Mouse (Mus musculus) lung, embryonic 14.5 days (tissue): ENCODE measurements around the gene Plekhb1. TPM values are rescaled to one million over a fixed set of nuclear protein-coding genes. Genes with fewer than 3 reads are reported as not detected.

ENCODE experiments used
- ATAC-seq: fragments of 200-750 bp; cut with Nextera tagmentation; 2 replicates; pipeline ENCODE4 v1.8.0; 2017; ENCODE audit warnings: mild to moderate bottlenecking, moderate TSS enrichment, moderate library complexity; ENCODE audit not compliant: insufficient read depth
- DNase-seq: peaks from one replicate; pipeline ENCODE4 v3.0.0-alpha.2; 2015
- H3K27ac ChIP-seq: fragments of 300-500 bp; sonication (generic); 2 replicates; pipeline ENCODE4 v1.5.1; 2014; ENCODE audit warnings: low read depth, mild to moderate bottlenecking, moderate library complexity
- H3K27me3 ChIP-seq: fragments of 300-500 bp; sonication (generic); 2 replicates; pipeline ENCODE4 v1.6.1; 2014; ENCODE audit warnings: low read length, control low read depth; ENCODE audit not compliant: insufficient read depth
- H3K36me3 ChIP-seq: fragments of 300-500 bp; sonication (generic); 2 replicates; pipeline ENCODE4 v1.6.1; 2014; ENCODE audit warnings: control low read depth; ENCODE audit not compliant: insufficient read depth
- H3K4me1 ChIP-seq: fragments of 300-500 bp; sonication (generic); 2 replicates; pipeline ENCODE4 v1.6.1; 2014; ENCODE audit warnings: antibody characterized with exemption, control low read depth; ENCODE audit not compliant: insufficient read depth
- H3K4me2 ChIP-seq: fragments of 300-500 bp; sonication (generic); 2 replicates; pipeline ENCODE4 v1.6.1; 2014; ENCODE audit warnings: mild to moderate bottlenecking
- H3K4me3 ChIP-seq: fragments of 300-500 bp; sonication (generic); 2 replicates; pipeline ENCODE4 v1.5.1; 2014; ENCODE audit warnings: low read depth, low read length
- H3K9ac ChIP-seq: fragments of 300-500 bp; sonication (generic); 2 replicates; pipeline ENCODE4 v1.6.1; 2014
- H3K9me3 ChIP-seq: fragments of 300-500 bp; sonication (generic); 2 replicates; pipeline ENCODE4 v1.6.1; 2016; ENCODE audit warnings: low read depth, low read length, control low read depth
- CTCF ChIP-seq: IDR thresholded peaks from 2 replicates; pipeline ENCODE4 v1.5.1; 2016; ENCODE audit warnings: antibody characterized with exemption, low read depth
- WGBS: fragments of 180-500 bp; shearing (Covaris S2); extraction: QIAGEN DNeasy Blood & Tissue Kit; methylation state at CpG from one replicate; pipeline ENCODE4 v1.1.7; 2014; 5-methylcytosine and 5-hydroxymethylcytosine counted together
- polyA plus RNA-seq: library from polyadenylated mRNA; unstranded; fragments of >200 nt; fragmentation: Nextera tagmentation; extraction: Ambion mirVana; gene quantifications from 2 replicates; pipeline ENCODE4 v1.2.1, GENCODE M21; 2014

The Plekhb1 gene
- polyA plus RNA-seq, 1 experiment from 2014 or later: 17.7 TPM

DNA sequence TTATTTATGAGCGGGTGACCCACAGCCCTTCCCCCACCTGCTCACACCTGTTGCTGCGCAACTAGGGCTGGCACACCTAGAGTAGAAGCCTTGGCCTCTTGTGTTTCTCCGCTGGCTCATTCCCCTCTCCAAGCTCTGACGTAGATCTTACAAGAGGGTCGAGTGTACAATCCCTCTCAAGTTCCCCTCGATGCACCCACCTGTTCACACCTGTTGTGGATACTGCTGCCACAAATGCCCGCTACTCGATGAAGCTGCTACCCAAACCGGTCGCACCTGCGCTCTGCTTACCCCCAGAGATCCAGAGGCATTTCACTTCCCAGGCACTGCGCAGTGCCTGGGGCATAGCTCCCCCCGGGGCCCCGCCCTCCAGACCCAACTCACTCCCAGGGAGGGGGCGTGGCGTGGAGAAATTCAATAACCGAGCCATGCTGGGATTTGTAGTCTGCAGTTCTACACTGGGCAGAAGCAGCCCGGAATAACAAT lies 4.1 kb downstream of the Plekhb1 start:
- Histone ChIP-seq H3K4me2 (peak overlapping the region; percentile 51), H3K9ac (no peak overlapping the region), H3K9me3 (no peaks in the 10 kb centered on the region), H3K27me3 (no peaks in the 10 kb centered on the region), H3K36me3 (no peaks in the 10 kb centered on the region), H3K4me3 (peak overlapping the region; percentile 15), H3K27ac (0 out of 2 replicates have a peak overlapping the region, but pooled peaks have one; percentile 24), H3K4me1 (no peaks in the 10 kb centered on the region)
- ATAC-seq: peak; percentile 64; the same call in 1 of the 2 replicates
- DNase-seq: peak; percentile 80
- TF ChIP-seq CTCF: no peak
- WGBS: 21% methylated on average over 18 of the region's 18 CpGs

DNA sequence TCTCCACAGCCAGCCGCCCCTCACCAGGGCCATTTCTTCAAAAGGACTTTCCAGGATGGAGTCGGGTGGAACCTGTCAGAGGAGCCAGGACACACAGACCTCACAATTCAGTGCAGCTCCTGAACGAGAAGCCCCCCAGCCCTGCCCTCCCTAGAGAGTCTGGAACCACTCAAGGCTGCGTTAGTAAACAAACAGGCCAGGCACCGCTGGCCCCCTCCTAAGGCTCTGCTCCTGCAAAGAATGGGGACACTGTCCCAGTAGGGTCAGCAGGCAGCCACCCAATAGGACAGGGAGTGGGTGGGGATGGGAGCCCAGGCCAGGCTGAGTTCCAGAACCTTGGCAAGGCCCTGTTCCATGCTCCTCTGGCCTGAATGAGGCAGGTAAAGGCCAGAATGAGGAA lies 5.5 kb downstream of the Plekhb1 start:
- ATAC-seq (no peak), DNase-seq (no peak)
- 25% methylated on average over 5 of the region's 5 CpGs for WGBS
- no peak for TF ChIP-seq CTCF
- Histone ChIP-seq H3K4me1 (no peaks in the 10 kb centered on the region), H3K4me3 (no peak overlapping the region), H3K27me3 (no peaks in the 10 kb centered on the region), H3K27ac (no peak overlapping the region), H3K36me3 (no peaks in the 10 kb centered on the region), H3K9ac (no peak overlapping the region), H3K9me3 (no peaks in the 10 kb centered on the region), H3K4me2 (no peak overlapping the region)

GRCm38 (mm10) chr7:100654441-100654840 lies 7.8 kb downstream of the Plekhb1 start:
- H3K27me3 ChIP-seq: no peaks in the 10 kb centered on the region
- no peak for TF ChIP-seq CTCF
- no peak for DNase-seq
- 85% methylated on average over 8 of the region's 8 CpGs for WGBS
- no peak overlapping the region for H3K4me3 ChIP-seq
- no peak overlapping the region for H3K9ac ChIP-seq
- no peaks in the 10 kb centered on the region for H3K36me3 ChIP-seq
- no peaks in the 10 kb centered on the region for H3K4me1 ChIP-seq
- no peak overlapping the region for H3K27ac ChIP-seq
- no peak overlapping the region for H3K4me2 ChIP-seq
- no peak for ATAC-seq
- H3K9me3 ChIP-seq: no peaks in the 10 kb centered on the region

DNA sequence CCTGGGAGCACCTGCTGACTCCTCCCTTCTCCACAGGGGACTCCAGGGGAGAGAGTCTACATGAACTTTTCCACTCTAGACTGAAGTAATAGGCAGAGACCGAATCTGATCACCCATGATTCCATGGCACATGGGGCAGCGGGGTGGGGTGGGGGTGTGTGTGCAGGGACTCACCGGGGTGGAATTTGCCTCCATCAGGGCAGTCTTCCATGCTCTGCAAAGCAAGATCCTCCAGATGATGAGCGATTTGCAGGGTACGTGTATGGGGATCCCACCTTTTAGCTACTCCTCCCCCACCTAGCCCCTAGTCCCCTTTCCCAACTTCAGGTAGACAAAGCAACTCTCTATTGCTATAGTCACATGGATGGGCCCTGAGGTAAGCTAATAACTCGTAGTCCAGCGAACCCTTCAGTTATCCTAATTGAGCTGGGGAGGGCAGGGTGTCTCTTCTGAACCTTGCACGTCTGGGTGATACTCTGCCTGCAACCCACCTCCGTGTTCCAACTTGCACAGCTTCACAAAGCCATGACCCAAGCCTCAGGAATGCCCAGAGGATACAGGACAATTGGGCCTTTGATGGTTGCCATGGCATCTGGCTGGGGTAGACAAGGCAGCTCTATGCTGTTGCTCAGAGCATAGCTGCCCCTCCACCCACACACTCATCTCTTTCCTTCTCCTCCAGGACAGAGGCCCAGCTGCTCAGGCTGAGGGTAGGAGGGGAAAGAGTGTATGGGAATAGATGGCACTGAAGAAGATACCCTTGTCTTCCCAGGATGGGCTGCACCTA lies 8.5 kb downstream of the Plekhb1 start:
- 80% methylated on average over 9 of the region's 9 CpGs for WGBS

DNA sequence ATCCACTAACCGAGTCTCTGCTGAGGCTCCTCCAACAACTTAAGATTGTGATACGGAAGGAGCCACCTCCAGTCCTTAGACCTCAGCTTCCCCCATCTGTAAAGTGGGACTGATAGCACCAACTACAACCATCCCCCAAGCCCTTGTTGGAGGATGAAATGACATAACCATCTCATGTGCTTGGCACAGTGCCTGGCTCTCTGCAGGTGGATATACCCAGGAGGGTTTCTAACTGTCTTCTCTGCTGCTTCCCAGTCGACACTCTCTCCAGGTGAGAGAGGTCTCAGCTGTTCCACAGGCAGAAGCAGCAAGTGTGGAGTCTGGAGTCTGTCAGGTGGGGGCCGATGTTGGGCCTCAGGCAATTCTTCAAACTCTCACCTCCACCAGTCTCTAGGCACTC lies 11.2 kb downstream of the Plekhb1 start:
- no peaks in the 10 kb centered on the region for H3K9me3 ChIP-seq
- H3K4me2 ChIP-seq: no peak overlapping the region
- DNase-seq (peak; percentile 14), ATAC-seq (no peak)
- 0 out of 2 replicates have a peak, but pooled peaks cover 3% of the 10 kb centered on the region for H3K36me3 ChIP-seq
- H3K27me3 ChIP-seq: no peaks in the 10 kb centered on the region
- TF ChIP-seq CTCF: no peak
- no peak overlapping the region for H3K9ac ChIP-seq
- H3K4me3 ChIP-seq: no peak overlapping the region
- no peaks in the 10 kb centered on the region for H3K4me1 ChIP-seq
- 55% methylated on average over 4 of the region's 4 CpGs for WGBS
- H3K27ac ChIP-seq: no peak overlapping the region

More for the DNA sequence above, 8.5 kb downstream of the Plekhb1 start:
- Histone ChIP-seq H3K27me3 (no peaks in the 10 kb centered on the region), H3K36me3 (0 out of 2 replicates have a peak, but pooled peaks cover 2% of the 10 kb centered on the region), H3K4me2 (no peak overlapping the region), H3K4me1 (no peaks in the 10 kb centered on the region), H3K27ac (no peak overlapping the region), H3K4me3 (no peak overlapping the region), H3K9me3 (no peaks in the 10 kb centered on the region), H3K9ac (no peak overlapping the region)
- peak; percentile 35; the same call in 1 of the 2 replicates for ATAC-seq
- TF ChIP-seq CTCF: no peak
- DNase-seq: peak; percentile 28

- no peak for TF ChIP-seq CTCF
- 0 out of 2 replicates have a peak, but pooled peaks cover 3% of the 10 kb centered on the region for H3K36me3 ChIP-seq
- no peak for DNase-seq
- H3K4me3 ChIP-seq: no peak overlapping the region
- H3K27me3 ChIP-seq: no peaks in the 10 kb centered on the region
- H3K9ac ChIP-seq: no peak overlapping the region
- H3K9me3 ChIP-seq: no peaks in the 10 kb centered on the region
- 67% methylated on average over 6 of the region's 6 CpGs for WGBS
- H3K4me2 ChIP-seq: no peak overlapping the region
- no peak for ATAC-seq
- no peaks in the 10 kb centered on the region for H3K4me1 ChIP-seq
- H3K27ac ChIP-seq: no peak overlapping the region
Measured at GRCm38 (mm10) chr7:100650421-100650820, 11.8 kb downstream of the Plekhb1 start.

GRCm38 (mm10) chr7:100649826-100650225 lies 12.4 kb downstream of the Plekhb1 start:
- no peak for ATAC-seq
- Histone ChIP-seq H3K4me3 (no peak overlapping the region), H3K27me3 (no peaks in the 10 kb centered on the region), H3K4me2 (no peak overlapping the region), H3K36me3 (0 out of 2 replicates have a peak, but pooled peaks cover 3% of the 10 kb centered on the region), H3K4me1 (no peaks in the 10 kb centered on the region), H3K9ac (no peak overlapping the region), H3K9me3 (no peaks in the 10 kb centered on the region), H3K27ac (peak overlapping the region; percentile 46; the same call in 1 of the 2 replicates)
- no peak for TF ChIP-seq CTCF
- no peak for DNase-seq
- 60% methylated on average over 8 of the region's 8 CpGs for WGBS
